Mouse (Mus musculus) cortical plate, adult 2 months (tissue): Measurements from ENCODE around the gene Cfap52. TPM values are rescaled to one million over a fixed set of nuclear protein-coding genes. Genes with fewer than 3 reads are reported as not detected.

Experiments
- H3K27ac ChIP-seq: fragments of 200-500 bp; 2 replicates; pipeline ENCODE4 v1.5.1; 2012; ENCODE audit warnings: low read length, control low read depth, inconsistent platforms; ENCODE audit not compliant: insufficient read depth
- H3K4me1 ChIP-seq: fragments of 200-500 bp; 2 replicates; pipeline ENCODE4 v1.6.1; 2011; ENCODE audit warnings: low read length; ENCODE audit not compliant: control insufficient read depth, insufficient read depth
- H3K4me3 ChIP-seq: fragments of 200-500 bp; 2 replicates; pipeline ENCODE4 v1.5.1; 2011; ENCODE audit warnings: mild to moderate bottlenecking, low read length, control low read depth; ENCODE audit not compliant: insufficient read depth
- CTCF ChIP-seq: fragments of 200-500 bp; IDR thresholded peaks from 2 replicates; pipeline ENCODE4 v1.5.1; 2011; ENCODE audit warnings: mild to moderate bottlenecking, control low read depth, low read length; ENCODE audit not compliant: insufficient read depth; ENCODE audit errors: extremely low read depth
- POLR2A ChIP-seq: fragments of 200-500 bp; IDR thresholded peaks from 2 replicates; pipeline ENCODE4 v1.6.1; 2011; ENCODE audit warnings: mild to moderate bottlenecking, low read length, control low read depth; ENCODE audit not compliant: insufficient read depth; ENCODE audit errors: extremely low read depth
- polyA plus RNA-seq: library from polyadenylated mRNA; depleted of rRNA; stranded (reverse); fragments of >200 nt; gene quantifications from 2 replicates; pipeline ENCODE4 v1.2.3, GENCODE M21; 2012; rRNA removed

Gene Cfap52
- polyA plus RNA-seq, 1 experiment: 1.4 TPM

DNA sequence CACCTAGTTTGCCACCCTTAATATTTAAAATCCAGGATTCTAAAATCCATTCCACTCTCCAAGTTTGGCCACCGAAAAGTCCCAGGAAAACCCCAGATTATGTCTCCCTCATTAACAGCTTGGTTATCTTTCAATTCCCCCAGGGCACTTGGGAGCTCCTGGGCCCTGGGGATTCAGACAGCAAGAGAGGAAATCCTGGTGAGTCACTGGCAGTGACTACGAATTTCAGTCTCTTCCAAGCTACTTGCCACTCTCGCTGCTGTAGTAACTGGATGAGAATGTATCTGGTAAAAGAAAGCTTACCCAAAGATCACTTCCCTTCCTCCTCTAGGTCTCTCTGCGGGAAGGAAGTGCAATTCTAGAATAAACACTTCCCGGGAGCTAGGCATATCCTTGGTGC lies 45.9 kb downstream of the Cfap52 start:
- Histone ChIP-seq H3K27ac (no peak overlapping the region), H3K4me1 (no peaks in the 10 kb centered on the region), H3K4me3 (no peak overlapping the region)
- TF ChIP-seq POLR2A (no peak), CTCF (no peak)

DNA sequence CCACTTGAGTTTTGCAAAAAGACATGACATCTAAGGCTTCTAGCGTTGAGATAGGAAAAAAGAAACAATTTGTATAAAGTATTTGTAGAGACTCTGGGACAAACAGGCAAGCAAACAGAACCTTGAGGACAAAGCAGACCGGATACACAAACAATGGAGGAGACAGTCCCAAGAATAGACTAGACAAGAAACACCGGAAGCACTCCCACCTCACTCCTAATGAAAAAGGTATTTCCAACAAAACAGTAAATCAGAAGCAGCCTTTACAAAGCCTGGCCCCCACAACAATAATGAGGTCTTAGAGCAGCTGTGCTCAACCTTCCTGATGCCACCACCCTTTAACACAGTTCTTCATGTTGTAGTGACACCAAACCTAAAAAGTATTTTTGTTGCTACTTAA lies 48.3 kb downstream of the Cfap52 start:
- H3K27ac ChIP-seq: no peak overlapping the region
- no peak overlapping the region for H3K4me3 ChIP-seq
- no peak for TF ChIP-seq POLR2A
- no peak for TF ChIP-seq CTCF
- H3K4me1 ChIP-seq: no peaks in the 10 kb centered on the region

DNA sequence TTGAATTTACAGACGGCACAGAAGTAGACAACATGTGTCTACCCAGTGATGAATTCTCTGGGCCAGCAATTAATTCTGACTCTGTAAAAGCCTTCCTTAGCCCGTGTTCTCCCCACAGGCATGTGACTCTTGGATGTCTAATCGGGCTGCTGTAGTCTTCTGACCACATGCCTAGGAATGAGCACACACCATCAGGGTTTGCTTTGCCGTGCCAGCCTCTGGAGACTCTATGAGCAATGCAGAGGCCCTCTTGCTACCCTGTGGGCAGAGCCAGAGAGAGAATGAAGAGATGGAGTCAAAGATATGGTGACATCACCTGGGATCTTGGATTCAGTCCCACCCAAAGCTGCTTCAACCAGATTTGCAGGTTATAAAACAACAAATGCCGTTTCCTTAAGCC lies 54.4 kb downstream of the Cfap52 start:
- TF ChIP-seq POLR2A: no peak

DNA sequence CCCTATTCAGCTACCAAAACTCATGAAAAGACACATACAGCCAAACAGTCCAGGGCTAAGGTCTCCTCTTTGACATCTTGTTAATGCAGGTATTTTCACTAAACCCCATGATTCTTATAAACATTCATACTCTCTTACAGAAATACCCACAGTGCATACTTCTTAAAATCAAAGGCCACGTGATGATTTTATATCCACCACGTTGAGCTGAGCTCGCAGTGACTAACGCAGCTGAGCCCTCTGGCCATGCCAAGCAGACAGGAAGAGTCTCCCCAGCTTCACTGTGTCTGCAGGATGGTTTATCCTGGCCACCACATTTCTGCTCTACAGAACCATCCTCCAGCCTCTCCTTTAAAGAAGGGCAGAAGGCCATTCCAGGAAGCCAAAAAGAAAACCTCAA lies 61.7 kb downstream of the Cfap52 start:
- Histone ChIP-seq H3K27ac (no peak overlapping the region), H3K4me1 (no peaks in the 10 kb centered on the region), H3K4me3 (no peak overlapping the region)
- TF ChIP-seq POLR2A (no peak), CTCF (no peak)

More for the DNA sequence above, 54.4 kb downstream of the Cfap52 start:
- no peak overlapping the region for H3K27ac ChIP-seq
- no peaks in the 10 kb centered on the region for H3K4me1 ChIP-seq
- H3K4me3 ChIP-seq: no peak overlapping the region

DNA sequence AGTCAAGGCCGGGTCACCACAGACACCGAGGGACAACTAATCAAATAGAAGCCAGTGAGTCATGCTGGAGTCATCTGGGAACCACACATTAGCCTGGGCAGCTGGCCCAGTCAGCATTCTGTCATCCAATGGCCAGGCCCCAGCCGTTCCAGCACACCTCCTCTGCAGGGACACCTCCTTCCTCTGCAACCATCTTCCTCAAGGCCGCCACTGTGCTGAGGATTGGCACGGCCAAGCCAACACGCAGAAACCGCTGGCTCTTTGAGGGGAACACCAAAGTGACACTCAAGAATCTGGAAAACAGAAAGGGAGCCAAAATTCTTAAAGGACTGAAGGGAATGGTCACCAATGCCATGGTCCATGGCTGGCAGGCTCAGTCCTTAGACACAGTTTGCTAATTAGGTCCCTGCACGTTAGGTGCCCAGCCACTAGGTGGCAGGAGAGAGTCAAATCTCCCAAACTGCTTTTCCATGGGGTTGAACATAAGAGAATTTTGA lies 68.3 kb downstream of the Cfap52 start:
- no peak overlapping the region for H3K27ac ChIP-seq
- no peak overlapping the region for H3K4me3 ChIP-seq
- H3K4me1 ChIP-seq: peaks cover 3% of the 10 kb centered on the region; the same call in 1 of the 2 replicates
- TF ChIP-seq POLR2A: no peak
- peak; percentile 86 for TF ChIP-seq CTCF

DNA sequence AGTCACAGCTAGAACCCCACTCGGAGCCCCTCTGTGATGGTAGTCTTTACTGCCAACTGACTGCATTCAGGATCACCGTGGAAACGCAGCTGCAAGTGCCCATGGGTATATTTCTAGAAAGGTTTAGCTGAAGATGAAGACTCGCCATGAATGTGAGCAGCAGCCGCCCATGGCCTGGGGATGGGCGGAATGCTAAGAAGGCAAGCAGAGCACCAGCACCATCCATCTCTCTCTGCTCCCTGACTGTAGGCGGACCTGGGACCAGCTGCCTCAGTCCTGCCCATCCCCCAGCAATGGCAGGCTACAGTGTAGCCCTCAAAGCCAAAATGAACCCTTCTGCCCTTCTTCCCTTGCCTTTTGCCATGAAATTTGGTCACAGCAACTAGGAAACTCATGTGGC lies 69.8 kb downstream of the Cfap52 start:
- Histone ChIP-seq H3K27ac (no peak overlapping the region), H3K4me1 (peaks cover 3% of the 10 kb centered on the region; the same call in 1 of the 2 replicates), H3K4me3 (no peak overlapping the region)
- TF ChIP-seq CTCF: no peak
- no peak for TF ChIP-seq POLR2A

DNA sequence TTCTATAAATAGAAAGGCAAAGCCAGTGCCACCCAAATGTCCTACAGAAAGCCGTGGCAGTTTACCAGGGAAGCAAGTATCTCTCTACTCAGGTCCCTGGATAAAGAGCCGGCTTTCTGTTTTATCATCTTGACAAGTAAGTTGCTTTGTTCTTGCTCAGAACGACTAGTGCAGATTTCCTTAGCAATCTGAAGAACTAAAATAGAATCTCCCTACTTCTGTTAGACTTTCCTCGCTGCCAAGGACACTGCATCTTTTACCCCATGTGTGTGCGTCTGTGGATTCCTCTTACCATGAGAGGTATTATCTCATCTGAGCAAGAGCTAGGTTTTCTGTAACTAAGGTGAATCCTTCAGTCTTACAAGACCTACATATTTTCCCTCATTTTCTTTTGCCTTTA lies 76.9 kb downstream of the Cfap52 start:
- peaks cover 8% of the 10 kb centered on the region for H3K4me1 ChIP-seq
- TF ChIP-seq CTCF: no peak
- TF ChIP-seq POLR2A: no peak
- no peak overlapping the region for H3K4me3 ChIP-seq
- peak overlapping the region; percentile 90 for H3K27ac ChIP-seq

DNA sequence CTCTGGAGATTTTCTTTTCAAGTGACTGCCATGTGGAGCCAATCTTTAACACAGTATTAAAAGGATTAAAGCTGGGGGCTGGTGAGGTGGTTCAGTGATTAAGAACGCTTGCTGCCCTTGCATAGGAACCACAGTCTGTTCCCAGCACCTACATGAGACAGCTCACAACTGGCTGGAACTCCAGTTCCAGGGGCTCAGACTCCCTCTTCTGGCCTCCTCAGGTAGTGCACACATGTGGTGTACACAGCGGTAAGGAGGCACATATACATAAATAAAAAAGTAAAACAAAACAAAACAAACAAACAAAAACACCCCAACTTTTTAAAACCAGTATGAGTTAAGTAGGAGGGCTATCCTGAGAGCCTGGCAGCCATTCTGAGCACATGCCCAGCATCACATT lies 79.5 kb downstream of the Cfap52 start:
- no peak overlapping the region for H3K27ac ChIP-seq
- H3K4me3 ChIP-seq: no peak overlapping the region
- H3K4me1 ChIP-seq: peaks cover 8% of the 10 kb centered on the region
- no peak for TF ChIP-seq POLR2A
- TF ChIP-seq CTCF: 0 out of 2 replicates have a peak, but pooled peaks have one; percentile 14

Other genes starting within 250 kb of the Cfap52 start
- 1.3 and 2.0 TPM in 2 replicates for gene Glp2r, start 194.5 kb downstream of the Cfap52 start, polyA plus RNA-seq
- gene Gsg1l2, start 191.0 kb downstream of the Cfap52 start, polyA plus RNA-seq: 0.08 TPM in 2 replicates
- gene Dhrs7c, start 167.5 kb downstream of the Cfap52 start, polyA plus RNA-seq: 0.13 and 0.15 TPM in 2 replicates
- 6.1 and 7.6 TPM in 2 replicates for gene Usp43, start 43.5 kb downstream of the Cfap52 start, polyA plus RNA-seq
- 34.7 TPM in 2 replicates for gene Stx8, start 542 bp upstream of the Cfap52 start, polyA plus RNA-seq